Mouse (Mus musculus) kidney, postnatal 14 days (tissue): ENCODE measurements around the gene Serpine1.

Source experiments
- DNase-seq: peaks from one replicate; pipeline ENCODE4 v3.0.0; 2022; ENCODE audit warnings: mixed read lengths

Gene Serpine1

DNA sequence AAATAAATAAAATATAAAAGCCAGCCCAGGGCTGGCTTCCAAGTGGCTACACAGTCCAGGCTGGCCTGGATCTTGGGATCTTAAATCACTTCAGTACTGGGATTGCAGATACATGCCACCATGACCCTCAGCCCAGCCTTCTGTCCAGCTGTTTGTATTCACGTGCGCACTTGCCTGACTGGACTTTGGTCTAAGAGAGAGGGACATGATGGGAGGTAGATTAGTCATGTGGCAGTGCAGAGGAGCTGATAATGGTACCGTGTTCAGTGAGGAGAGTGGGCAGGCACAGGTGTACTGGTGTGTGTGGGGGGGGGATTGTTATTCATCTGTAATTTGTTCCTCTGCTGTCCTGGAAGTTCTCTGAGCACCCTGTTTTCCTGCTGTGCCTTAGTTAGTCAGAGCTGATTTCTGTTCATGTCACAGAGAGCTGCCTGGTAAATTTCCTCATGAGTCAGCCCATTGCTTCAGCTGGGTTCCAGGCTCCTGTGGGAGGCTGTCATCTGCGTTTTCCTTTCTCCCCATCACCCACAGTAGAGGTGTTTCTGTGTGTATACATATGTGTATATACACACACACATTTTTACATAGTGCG is 20.1 kb downstream of the Serpine1 start:
- no peak for DNase-seq

DNA sequence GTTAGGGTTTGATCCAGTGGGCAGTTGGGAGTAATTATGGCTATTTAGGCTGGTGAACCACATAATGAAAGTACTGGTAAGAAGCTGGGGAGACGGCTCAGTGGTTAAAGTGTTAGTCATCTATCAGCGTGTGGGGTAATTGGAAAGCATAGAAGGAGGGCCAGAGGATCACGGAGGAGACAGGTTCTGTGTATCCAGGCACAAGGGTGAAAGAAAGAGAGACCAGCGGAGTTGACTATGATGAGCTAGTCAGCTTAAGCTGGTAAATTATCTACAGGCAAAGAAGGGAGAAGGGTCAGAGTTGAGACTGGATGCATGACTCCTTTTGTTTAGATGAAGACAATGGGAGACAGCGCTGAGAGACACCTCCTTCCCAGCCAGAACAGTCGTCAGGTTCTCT is 20.9 kb downstream of the Serpine1 start:
- DNase-seq: peak; percentile 30

DNA sequence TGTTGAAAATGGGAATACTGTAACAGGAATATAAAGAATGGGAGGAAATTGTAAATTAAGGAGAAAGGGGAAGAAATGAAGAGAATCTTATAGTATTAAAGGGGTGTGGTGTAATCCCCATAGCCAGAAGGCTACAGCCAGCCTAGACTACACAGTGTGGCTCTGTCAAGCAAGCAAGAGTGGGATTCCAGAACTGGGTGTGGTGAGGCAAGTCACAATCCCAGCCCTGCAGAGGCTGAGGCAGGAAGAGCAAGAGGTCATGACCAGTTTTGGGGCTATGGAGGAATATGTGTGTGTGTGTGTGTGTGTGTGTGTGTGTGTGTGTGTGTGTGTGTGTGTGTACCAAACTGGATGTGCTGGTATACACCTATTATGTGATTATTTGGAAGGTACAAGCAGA is 25.1 kb downstream of the Serpine1 start:
- no peak for DNase-seq

DNA sequence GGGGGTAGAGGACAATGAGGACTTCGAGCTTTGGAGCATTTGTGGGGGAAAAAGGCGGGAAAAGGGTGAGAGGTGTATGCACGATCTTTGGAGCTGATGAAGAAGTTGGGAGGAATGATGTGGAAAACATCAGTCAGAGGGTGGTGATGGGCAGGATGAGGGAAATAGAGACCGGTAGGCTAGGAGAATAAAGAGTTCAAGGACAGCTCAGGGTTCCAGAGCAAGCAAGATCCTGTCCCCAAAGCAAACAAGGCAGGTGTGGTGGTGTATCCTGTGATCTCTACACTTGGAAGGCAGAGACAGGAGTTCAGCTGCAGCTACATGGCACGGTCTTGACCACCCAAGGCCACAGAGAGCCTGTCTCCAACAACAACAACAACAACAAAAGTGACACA is 25.7 kb downstream of the Serpine1 start:
- DNase-seq: no peak

DNA sequence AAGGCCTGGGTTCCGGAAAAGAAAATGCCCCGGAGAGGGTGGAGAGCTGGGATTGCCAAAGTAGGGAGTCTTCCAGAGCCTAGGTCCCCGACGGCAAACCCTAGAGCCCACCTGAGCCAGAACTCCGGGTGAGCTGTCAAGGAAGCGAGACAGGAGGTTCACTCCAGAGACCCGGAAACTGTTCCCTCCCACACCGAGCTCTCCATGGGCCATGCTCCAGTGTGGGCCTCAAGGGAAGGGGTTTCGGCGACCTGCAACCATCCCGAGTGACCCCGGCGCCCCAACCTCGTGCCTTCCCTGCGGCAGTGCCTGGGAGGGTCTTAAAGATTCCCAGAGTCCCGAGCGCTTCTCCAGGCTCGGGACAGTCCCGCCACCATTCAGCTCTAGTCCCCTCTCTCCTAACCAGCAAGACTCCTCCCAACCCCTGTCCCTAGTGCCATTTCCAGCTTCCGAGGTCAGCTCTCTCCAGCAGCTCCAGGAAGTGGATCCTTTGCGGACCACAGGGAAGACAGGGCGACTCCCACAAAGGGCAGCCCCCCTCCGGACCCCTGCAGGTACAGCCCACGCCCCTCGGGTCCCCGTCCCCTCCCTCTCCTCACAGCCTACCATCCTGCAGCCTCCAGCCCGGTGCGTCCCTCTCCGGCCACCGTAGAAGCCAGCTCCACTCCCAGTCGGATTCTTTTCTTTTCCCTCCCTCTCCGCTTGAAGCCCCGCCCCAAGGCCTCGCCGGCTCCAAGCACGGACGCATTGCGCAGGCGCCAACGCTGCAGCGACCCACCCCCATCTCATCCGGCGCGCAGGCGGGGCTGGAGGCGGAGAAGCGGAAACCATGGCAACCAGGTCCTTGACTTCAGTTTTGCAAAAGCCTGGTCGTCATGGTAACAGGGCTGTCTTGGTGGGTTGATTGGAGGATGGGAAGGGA is 26.4 kb downstream of the Serpine1 start, which contains the start of gene Ap1s1:
TSS of gene Ap1s1 (minus strand) at position 734 of the 922 bp plus-strand sequence.
- peak; percentile 98 for DNase-seq

DNA sequence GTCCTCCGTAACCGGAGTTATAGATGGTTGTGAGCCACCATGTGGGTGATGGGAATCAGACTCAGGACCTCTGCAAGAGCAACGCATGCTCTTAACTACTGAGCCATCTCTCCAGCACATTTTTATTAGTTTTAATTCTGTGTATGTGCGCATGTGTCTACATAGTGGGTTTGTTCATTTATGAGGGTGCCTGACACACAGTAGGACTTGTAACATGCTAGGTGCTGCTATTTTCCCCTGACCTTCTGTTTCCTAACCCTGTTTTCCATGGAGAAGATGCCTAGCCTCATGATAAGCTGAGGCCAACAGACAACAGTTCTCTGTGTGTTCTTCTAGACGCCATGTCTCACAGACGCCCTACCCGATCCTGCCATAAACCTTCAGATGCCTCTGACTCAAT is 28.1 kb downstream of the Serpine1 start:
- DNase-seq: no peak

DNA sequence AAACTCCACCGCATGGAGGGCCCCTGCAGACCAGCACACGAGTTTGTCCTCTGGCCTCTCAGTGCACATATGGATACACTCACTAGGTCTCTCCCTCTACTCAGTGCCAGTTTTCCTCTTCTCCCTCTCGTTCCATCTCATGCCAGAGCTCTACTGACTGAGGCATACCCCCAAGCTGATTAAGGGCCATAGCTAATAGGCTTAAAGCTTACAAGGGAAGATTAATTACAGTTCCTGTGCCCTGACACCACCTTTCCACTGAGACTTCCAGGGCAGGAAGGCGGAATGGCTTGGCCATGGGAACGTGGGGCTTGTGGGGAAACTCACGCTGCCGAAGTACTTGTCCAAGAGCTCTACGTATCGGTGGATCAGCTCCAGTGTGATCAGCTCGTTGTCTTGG is 30.6 kb downstream of the Serpine1 start:
- DNase-seq: no peak

DNA sequence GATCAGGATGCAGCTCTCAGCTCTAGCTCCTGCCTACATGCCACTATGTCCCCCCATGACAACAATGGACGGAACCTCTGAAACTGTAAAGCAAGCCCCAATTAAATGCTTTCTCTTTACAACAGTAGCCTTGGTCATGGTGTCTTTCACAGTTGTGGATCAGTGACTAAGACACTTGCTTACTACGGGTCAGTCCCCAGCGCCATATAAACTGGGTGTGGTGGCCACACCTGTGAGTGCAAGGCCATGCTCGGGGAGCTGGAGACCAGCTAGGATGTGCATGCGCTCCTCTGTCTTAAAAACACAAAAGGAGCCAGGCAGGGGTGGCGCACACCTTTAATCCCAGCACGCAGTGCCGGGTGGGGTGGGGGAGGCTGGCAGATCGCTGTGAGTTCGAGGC is 32.6 kb downstream of the Serpine1 start:
- no peak for DNase-seq

DNA sequence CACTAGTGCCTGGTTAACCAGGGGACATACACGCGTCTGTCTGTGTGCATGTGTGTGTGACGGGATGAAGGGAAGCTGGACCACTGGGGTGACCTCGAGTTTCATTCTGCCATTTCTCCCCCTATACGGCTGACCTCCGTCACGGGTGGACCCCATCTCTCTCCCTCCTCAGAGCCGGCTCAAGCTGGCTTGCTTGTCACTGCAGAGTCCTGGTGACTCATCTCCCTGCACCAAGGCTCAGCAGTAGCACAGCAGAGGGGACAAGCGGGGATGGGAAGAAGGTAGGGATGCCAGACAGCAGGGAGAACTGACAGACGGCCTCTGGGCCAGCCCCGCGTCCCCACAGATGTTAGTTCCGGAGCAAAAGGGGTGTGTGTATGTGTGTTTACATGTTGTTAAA is 35.9 kb downstream of the Serpine1 start:
- DNase-seq: no peak

DNA sequence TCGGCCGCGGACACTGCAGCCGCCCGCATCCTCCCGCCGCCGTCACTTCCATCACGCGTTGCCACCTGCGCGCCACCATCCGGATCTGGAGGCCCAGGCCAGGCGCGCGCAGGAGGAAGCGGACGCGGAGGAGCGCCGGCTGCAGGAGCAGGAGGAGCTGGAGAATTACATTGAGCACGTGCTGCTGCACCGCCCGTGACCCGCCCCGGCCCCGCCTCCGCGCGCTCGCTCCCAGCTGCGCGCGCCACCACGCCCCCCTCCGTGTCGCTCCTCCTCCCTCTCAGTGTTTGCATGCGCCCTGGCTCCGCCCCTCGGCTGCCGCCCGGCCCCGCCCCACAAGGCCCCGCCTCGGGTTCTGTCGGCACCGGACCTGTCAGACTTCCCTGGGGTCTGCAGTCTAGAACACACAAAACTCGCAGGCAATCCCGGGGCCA is 39.4 kb downstream of the Serpine1 start:
- peak; percentile 95 for DNase-seq

DNA sequence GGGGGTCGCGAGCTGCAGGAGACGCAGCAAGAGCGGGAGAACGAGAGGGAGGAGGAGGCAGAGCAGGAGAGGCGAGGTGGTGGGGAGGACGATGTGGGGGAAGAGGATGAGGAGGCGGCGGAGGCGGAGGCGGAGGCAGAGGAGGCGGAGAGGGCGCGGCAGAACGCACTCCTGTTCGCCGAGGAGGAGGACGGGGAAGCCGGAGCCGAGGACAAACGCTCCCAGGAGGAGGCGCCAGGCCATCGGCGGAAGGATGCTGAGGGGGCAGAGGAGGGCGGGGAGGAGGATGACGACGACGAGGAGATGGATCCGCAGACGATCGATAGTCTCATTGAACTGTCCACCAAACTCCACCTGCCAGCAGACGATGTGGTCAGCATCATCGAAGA is 40.0 kb downstream of the Serpine1 start:
- no peak for DNase-seq

DNA sequence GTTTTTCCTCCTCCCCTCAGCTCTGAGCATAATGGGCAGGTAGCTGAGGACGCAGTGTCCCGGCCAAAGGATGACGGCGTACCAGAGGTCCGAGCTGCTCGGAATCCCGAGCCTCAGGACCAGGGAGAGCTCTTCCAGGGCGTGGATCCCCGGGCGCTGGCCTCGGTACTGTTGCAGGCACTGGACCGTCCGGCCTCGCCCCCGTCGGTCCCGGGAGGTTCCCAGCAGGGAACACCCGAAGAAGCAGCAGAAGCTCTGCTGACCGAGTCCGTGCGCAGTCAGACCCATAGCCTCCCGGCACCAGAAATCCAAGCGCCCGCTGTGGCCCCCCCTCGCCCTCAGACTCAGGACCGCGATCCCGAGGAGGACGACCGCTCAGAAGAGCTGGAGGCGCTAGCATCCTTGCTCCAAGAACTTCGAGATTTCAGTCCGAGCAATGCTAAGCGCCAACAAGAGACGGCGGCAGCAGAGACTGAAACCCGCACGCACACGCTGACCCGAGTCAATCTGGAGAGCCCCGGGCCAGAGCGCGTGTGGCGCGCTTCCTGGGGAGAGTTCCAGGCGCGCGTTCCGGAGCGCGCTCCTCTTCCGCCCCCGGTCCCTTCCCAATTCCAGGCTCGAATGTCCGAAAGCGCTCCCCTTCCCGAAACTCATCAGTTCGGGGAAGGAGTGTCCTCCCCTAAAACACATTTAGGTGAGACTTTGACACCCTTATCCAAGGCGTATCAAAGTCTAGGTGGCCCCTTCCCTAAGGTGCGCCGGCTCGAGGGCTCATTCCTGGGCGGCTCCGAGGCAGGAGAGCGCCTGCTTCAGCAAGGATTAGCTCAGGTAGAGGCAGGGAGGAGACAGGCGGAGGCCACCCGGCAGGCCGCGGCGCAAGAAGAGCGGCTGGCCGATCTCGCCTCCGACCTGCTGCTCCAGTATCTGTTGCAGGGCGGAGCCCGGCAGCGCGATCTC is 40.7 kb downstream of the Serpine1 start:
- peak; percentile 49 for DNase-seq

DNA sequence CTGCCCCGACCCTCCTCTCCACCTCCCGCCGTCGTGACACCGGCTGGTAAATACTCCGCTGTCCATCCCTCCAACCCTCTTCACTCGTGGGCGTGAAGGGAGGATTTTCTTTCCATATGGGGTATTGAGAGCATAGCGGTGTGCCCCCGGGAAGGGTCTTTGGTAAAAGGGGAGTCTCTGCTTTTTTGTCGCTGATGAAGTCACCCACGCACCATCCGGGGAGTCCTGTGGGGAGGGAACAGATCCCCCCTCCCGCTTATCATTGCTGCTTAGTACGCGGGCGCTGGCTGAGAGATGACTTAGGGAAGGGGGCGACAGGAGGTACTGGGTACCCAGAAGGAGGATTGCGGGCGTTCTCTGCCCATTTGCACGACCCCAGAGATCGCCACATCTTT is 41.7 kb downstream of the Serpine1 start:
- DNase-seq: no peak

DNA sequence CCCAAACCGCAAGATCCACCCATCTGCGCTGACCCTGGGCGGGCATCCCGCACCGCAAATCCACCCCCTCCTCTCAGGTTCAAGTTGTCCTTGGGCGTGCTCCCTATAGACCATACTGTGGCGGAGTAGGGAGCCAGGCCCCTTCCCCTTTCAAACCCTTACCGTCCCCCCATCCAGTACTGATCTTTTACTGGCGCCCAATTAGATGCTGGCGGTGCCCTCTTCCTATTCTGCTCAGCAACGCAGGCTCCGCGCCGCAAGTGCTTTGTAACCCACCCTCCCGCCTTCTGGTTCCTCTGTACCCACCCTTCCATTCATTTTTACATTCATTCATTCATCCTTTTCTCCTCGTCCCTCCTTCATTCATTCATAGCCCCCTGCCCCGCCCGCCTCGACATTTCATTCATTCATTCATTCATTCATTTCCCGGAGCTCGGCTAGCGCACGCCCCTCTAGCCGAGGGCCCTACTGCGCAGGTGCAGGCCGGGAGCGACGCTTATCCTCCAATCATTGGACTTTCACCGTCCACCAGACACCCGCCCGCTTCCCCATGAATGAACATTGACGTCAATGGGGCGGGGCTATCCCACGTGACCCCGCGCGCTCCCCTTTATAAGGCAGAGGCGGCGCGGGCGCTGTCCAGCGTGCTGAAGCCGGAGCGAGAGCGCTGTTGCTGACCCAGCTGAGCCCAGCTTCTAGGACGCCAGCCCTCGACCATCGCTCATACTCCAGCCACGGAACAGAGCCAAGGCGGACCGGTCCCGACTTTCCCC is 42.2 kb downstream of the Serpine1 start:
- DNase-seq: peak; percentile 97

DNA sequence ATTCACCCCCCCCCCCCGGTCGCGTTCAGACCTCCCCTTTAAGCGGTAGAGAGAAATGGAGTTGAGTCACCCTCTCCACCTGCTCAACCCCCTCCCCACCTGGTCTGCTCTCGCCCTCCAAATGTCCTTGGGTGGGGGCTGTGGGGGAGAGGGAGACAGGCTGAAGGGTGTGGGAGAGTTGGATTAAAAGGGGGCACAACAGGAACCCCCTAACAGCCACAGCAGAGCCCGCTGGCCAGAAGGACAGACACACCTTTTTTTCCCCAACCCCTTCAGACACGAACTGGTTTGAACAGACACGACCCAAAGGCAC is 42.8 kb downstream of the Serpine1 start:
- no peak for DNase-seq

DNA sequence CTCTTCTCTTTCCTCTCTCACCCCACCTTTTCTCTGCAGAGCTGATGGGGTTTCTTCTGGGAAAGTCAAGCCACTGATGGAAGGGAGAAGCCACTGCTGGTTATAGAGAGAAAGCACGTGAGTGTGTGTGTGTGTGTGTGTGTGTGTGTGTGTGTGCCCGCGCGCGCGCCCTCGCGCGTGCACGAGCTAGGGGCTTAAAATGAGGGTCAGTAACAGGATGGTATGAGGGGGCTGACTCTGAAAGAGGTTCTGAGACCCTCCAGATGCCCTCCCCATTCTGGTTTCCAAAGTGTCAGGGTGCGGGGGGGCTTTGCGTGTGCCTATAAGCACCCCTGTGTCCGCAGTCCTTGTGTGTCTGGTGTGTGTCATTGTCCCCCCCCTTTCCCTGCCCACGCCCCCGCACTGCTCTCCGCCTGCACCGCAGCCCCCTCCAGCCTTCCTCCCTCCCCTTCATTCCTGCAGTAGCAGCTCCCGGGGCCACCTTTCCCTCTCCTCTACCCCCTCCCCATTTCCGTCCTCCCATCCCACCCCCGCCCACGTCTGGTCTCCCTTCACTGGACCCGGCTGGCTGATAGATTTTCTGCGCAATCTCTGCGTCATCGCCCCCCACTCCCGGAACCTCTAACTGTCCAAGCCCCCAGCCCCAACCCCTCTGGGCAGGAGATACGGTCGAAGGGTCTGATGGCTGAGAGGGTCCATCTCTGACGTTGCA is 43.4 kb downstream of the Serpine1 start:
- DNase-seq: no peak

DNA sequence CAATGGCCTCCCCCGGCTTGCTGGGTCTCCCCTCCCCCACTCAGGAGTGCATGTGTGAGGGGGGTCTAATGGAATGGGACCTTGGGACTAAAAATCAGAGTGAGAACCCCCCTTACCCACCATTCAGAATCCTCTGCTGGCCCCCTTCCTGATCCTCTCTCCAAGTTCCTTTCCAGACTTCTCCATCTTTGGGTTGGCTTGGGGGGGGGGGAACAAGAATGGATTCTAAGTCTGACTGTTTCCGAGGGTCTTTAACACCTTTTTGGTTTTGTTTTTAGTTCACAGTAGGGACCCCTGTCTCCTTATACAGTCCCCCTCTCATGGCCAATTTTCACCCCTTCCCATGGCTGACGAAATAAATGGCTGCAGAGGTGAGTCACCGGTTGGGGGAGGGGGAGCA is 46.0 kb downstream of the Serpine1 start, which contains the start of gene Vgf:
TSS of gene Vgf (plus strand) at position 301 of the 400 bp plus-strand sequence.
- DNase-seq: no peak

DNA sequence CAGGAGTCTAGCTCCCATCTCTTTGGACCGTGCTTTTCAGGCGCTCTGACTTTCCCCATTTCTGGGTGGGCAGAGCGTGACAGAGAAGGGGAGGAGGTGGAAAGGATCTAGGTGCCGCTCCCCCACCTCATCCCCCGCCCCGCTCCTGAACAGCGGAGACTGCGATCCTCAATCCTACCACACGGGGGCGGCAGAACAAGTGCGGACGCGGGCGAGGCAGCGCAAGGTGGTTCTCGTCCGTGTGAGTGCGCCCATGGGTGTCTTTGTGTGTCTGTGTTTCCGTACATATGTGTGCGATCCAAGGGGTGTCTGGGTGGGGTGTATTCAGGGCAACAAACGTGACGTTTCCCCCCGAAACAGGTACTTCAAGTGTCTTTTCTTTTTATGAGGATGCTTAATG is 46.9 kb downstream of the Serpine1 start:
- DNase-seq: peak; percentile 74

DNA sequence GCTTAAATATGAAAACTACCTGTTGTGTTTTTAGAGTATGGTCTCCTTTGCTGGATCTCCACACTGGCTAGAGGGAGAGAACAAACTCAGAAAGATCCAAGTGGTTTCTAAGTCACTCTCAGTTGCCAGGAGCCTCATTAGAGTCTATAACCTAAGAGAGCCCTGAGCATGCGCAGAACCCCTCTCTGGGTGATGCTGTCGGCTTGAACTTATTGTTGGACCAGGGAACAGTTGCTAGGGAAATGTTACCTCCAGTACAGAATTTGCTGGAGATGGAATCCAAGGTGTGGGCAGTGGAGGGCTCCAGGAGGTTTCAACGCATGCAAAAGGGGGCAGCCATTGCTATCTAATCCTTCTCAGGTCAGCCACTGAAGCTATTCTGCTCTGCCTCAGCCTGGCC is 47.8 kb downstream of the Serpine1 start:
- no peak for DNase-seq

DNA sequence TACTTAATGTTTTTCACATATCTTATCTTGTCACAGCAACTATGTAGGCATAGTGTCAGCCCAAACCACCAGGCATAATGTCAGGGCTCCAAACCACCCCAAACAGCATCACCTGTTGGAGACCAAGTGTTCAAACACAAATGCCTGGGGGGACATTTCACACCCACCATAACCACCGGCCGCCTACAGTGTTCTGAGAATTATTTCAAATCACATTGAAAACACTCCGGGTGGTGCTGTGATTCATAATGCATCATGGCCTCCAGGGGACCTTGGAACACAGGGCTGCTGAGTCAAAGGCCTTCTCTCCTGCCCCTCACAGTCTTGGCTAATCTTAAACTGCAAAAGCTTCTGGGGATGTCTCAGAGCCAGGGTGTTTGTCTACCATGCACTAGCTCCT is 56.2 kb downstream of the Serpine1 start:
- DNase-seq: no peak

DNA sequence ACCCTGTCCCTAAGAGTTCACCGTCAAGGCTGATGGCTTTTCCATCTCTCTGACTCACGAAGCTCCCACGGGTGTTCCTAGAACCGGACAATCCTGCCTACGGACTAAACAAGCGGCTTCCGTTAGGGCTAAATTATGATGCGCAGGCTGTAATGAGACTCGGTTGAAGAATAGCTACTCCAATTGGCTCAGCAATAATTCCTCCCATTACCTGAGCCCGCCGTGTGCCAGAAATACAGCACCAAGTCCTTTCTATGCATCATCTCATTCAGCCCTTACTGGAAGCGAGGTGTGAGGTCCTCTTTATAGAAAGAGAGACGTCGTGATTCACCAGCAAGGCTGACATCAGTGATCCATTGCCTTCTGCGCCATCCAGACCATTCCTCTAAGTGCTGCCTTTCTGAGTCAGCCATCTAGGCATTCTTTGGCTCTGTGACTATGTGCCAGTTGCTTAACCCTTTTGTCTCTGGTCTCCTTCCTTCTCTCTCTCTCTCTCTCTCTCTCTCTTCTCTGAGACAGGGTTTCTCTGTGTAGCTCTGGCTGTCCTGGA is 59.6 kb downstream of the Serpine1 start:
- no peak for DNase-seq
